Mouse (Mus musculus): ENCODE results near the gene Lin28a.

The Lin28a gene

DNA sequence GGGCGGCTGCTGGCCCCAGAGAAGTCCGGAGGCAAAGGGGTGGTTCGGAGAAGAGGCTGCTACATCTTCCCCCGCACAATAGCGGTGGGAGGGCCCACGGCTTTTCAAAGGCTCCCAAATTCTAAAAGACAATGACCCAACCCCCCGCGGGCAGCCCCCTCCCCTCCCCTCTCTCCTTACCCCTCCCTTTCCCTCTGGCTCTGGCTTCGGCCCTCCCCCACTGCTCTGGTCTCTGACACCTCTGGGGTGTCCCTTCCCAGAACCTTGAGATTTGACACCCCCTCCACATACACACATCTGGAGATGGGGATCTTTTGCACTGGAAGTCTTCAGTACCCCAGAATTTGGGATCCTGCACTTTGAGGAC lies at the start of gene Lin28a:
TSS of gene Lin28a (minus strand) at position 63 of the 367 bp plus-strand sequence.
- DNase-seq (ENCODE audit: low read depth in 2 of 2, low spot score in 2 of 2) = no peak

DNA sequence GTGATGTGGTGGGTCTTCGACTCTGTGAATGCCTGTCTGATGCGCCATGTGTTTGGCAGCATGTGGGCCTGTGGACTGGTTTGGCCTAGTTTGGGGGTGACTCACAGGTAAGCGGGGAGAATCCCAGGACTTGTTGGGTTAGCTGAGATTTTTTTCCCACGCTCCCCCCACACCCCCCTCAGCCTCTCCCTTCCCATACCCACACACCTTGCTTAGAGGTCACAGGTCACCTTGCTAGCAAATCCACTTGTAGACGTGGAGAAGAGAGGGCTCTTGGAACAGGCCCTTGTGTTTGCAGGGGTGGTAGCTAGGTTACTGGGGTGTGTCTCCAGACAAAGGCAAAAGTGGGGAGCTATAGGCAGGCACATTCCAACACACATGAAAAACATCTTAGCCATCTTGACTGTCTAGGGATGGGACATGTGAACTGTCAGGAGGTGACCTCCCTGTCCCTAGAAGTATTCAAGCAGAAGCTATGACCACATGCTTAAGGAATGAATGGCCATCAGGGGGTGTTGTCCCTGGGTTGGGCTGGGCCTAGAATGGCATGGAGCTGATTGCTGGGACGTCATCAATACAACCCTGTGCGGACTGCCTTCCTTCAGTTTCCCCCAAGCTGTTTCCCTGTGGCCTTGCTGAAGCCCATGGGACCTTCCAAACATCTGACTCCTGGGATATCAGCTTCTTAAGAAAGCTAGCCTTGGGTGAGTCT lies 49.3 kb upstream of the Lin28a start:
- DNase-seq (ENCODE audit: low read depth in 2 of 2, low spot score in 2 of 2) = no peak

DNA sequence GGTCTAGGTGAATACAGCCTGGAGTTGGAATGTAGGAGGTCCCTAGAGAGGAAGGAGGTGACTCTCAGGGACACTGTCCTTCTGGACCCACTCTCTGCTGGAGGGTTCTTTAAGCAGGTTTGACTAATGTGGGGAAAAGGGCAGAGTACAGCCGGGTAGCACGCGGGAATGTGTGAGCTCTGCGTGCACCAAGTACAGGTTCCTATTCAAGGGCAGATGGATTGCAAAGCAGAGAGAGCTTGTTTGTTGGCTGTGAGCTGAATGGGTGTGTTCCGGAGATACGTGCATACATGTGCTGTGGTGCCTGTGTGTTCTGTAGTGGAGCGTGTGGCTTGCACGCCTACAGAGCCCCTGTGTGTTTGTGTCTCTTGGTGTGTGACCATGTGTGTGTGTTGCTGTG lies 48.7 kb upstream of the Lin28a start:
- DNase-seq (ENCODE audit: low read depth in 2 of 2, low spot score in 2 of 2) = no peak

DNA sequence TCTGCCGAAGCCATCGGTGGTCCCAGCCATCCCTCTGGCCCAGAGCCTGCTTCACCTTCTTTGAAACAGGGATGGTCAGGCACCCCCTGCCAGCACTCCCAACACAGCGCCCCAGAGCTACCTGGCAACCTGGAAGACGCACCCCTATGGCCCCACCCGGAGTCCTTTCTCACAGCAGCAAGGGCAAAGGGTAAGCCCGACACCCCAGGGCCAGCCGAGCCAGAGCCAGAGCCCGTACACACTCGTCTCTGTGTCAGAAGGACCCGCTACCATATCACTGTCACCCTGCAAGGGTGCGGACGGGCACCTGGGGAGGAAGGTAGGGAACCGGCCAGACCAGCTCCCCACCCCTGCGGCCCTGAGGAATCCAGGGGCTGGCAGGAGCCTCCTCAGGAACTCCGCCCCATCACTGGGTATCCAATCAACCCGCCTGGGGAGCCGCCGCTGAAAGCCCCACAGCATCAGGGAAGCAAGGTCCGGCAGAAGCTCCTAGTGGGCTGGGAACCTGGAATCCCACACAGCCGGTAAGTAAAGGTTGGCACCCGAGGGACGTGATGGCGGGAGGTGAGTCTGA lies 46.9 kb upstream of the Lin28a start:
- DNase-seq (ENCODE audit: low read depth in 2 of 2, low spot score in 2 of 2) = no peak

DNA sequence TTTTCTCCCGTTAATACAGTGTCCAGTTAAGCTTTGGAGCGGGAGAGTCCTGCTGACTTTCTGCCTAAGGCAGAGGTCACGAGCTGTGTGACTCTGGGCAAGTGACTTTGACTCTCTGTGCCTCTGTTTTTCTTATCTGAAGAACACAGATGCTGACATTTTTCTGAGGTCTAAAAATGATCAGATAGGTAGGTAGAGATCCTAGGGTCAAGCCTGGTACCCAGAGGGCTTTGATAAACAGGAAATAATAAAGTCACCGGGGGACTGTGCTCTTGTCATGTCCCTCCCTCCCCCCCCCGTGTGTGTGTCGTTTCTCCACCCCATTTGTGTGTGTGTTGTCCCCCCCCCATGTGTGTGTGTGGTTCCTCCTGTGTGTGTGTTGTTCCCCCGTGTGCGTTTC lies 43.9 kb upstream of the Lin28a start:
- DNase-seq (ENCODE audit: low read depth in 2 of 2, low spot score in 2 of 2) = no peak

DNA sequence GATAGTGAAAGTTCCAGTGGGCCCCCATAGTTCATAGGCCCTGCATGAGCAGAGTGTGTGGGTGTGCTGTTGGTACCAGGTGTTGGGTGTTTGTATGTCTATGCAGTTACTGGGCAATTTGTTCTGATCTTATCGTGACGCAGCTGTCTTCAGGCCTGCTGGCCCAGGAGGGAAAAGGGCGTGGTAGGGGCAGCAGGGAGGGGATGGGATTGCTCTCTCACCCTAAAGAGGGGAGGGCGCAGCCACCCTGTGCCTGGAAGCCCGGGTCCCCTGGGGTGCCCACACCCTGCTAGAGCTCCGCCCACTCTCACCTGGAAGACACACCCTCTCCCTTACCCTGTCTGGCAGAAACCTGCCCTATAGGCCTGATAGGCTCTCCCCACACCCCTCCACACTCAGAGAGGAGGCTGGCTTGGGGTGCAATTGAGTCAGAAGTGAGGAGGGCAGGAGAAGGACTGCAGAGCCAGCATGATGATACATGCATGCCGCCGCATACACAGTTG lies 43.4 kb upstream of the Lin28a start:
- no peak for DNase-seq (ENCODE audit: low read depth in 2 of 2, low spot score in 2 of 2)

DNA sequence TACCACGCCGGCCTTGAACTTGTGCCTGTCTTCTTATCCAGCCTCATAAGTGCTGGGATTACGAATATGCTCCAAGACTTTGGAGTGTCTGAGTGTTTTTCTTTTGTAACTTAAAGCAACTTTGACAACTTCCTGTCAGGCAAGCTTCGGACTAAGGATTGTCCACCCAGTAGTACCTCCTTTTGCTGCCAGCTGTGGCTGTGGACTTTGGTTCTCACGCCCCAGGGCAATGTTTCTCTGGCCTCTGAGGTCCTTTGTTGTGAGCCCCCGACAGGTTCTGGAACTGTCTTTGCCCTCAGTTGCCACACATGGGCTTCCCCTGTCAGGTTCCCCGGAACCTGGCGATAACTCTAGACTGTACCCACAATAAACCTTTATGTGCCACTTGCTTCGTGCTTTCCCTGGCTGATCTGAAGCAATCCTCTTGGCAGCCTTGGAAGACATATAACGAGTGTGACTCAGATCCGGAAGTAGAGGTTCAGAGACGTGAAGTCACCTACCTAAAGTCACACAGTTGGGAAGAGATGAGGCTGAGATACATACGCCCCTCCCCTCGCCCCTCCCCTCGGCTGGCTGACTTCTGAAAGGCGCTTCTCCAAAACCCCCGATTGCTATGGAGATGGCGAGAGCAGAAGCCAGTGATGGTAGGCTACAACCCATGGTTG lies 42.7 kb upstream of the Lin28a start:
- peak in 1 of 2 experiments; percentile 49 for DNase-seq (ENCODE audit: low read depth in 2 of 2, low spot score in 2 of 2)

DNA sequence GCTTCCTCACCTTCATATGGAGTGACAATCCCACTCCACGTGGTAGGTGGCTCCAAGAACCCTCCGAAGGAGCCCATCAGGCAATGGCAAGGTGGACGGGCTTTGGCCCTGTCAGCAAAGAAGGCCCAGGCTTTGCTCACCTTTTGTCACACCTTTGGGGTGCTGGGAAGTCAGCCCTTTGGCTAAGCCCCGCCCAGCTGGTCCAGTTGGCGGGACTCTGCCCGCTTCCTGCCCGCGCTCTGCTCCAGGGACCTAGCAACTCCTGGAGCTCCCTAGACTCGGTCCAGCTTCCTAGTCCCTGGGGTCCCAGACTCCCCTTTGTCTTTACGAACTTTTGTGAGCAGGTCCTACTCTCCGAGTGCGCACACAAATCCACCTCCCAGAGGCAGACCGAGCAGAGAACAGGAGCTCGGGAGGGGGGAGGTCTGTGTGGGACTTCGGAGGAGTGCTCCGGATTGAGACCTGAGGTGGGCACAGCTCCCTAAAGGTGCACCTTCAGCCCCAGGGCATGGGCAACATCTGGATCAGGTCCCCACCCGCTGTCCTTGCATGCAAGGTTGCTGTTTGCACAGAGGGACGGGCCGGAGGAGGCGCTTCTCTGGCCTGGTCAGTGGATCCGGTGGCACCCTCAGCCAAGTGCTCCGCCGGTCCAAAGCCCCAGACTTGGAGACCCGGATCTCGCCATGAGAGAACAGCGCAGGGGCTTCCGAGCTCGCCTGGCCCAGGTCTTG lies 41.7 kb upstream of the Lin28a start, which contains the start of gene Crybg2:
TSS of gene Crybg2 (plus strand) at position 681 of the 731 bp plus-strand sequence.
- no peak for DNase-seq (ENCODE audit: low read depth in 2 of 2, low spot score in 2 of 2)

DNA sequence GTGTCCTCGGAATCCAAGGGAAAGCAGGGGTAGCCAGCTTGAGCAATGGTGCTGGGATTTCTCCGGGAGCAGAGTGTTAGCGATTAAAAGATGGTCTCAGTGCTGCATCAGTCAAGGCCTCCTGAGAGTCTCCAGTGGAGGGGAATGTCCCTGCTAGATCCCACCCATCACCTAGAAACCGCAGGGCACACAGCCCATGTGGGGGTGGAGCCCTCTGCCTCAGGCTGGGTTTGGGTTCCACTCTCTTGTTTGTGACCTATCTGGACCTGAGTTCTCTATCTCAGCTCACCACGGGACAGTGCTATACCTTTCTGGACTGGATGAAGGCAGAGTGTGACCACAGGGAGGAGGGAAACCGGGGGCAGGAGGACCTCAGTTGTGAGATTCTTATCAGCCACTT lies 40.3 kb upstream of the Lin28a start:
- DNase-seq (ENCODE audit: low read depth in 2 of 2, low spot score in 2 of 2) = peak in 1 of 2 experiments; percentile 25

DNA sequence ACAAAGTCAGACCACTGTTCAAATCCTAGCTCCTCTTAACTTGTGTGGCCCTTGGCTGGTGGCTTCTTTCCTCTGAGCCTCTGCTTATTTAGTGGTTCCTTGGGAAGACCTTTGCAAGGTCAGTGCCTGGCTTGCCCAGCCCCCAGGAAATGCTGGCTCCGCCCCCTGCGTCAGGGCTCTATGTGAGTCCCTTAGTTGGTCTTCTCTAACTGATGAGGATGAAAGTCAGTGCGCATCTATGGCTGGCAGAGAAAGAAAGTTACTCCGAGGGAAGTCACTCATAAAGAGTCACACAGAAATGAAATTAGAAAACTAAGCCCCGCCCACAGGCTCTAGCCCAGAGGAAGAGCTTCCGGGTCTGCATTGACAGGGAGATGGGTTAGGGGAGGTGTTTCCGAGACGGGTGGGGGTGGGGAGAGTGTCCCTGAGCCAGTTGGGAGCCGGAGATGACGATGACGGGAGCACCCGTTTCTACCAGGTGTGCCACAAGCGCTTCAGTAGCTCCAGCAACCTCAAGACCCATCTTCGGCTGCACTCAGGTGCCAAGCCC lies 39.6 kb upstream of the Lin28a start:
- peak in 1 of 2 experiments; percentile 24 for DNase-seq (ENCODE audit: low read depth in 2 of 2, low spot score in 2 of 2)

DNA sequence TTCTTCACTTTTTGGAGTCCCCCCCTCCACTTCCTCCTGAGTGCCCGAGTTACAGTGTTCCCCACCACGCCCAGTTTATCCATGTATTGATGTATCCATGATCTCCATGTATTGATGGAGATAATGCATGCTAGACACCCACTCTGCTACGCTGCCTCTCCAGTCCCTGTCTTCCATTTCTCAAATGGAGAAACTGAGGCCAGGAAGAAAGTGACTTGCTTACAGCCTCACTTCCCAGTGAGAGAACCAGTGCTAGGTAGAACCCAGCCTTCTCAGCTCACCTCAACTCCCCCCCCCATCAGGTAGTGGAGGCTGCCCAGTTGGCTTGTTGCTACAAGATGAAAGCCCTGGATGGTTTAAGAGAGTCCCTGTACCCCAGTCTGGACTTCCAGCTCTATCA lies 34.9 kb upstream of the Lin28a start, which contains the start of gene Zfp683:
TSS of gene Zfp683 (plus strand) at position 301 of the 400 bp plus-strand sequence.
- no peak for DNase-seq (ENCODE audit: low read depth in 2 of 2, low spot score in 2 of 2)

DNA sequence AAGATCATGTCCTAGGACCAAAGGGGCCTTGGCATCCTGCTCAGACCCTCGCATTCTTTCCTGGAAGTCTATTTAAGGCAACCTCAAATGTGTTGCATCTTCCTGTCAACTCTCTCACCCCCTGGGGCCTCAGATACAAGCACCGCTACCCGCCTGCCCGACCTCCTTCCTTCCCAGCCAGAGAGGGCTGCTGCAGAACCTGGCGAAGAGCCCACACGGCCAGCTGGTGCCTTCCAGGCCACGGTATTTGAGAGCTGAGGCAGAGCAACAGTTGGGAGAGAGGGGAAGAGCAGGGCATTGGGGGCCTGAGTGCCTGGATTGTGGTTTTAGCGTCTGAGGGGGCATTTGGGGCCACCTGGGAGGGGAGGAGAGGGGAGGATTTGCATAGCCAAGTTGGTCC lies 33.9 kb upstream of the Lin28a start:
- no peak for DNase-seq (ENCODE audit: low read depth in 2 of 2, low spot score in 2 of 2)

DNA sequence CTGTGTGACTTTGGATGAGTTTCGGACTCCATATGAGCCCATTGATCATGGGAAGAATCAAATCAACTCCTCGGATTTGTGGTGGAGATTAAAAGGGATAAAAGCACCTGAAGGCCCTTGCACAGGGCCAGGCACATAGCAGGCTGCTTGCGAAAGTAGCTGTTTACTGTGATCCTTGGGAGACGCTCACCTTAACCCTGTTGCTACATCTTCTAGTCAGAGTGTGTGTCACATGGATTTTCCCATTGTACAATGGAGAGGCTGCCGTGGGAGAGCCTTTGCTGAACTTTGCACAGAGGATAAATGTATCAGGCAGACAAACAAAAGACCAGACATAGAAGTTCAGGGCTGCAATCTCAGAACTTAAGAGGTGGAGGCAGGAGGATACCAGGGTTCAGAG lies 33.3 kb upstream of the Lin28a start:
- no peak for DNase-seq (ENCODE audit: low read depth in 2 of 2, low spot score in 2 of 2)

DNA sequence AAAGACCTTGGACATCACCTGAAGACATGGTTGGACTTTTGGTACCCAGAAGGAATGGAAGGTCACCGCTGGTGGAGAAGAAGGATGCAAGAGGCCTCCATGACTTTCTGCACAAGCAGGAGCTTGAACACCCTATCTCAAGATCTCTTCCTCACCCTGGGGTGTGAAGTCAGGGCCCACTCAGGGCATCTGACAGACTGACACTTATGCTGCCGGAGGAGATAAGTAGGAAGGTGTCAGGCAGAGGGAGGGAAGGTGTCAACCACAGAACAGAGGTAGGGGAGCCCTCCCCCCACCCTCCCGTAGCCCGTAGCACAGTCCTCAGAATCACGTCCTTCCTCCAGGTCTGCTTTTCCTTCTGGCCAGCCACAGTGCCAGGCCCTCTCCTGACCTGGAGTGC lies 29.0 kb upstream of the Lin28a start:
- DNase-seq (ENCODE audit: low read depth in 2 of 2, low spot score in 2 of 2) = no peak

DNA sequence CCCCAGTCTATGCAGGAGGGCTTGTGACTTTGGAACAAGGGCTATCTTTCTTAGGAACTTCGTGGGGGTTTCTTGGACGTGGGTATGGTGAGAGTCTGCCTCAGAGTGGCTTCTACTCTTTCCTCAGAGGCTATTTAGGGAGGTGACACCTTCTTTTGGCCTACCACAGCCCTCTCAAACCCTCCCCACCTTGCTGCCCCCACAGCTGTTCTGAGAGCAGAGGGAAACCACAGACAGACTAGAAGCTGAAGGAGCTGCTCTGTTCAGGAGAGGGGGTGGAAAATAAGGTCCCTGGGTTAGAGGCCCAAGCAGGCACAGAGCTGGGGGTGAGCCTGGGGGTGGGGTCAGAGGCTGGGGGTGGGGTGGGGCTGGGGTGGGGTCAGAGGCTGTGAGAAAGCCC lies 24.4 kb upstream of the Lin28a start:
- DNase-seq (ENCODE audit: low read depth in 2 of 2, low spot score in 2 of 2) = peak in 1 of 2 experiments; percentile 23

DNA sequence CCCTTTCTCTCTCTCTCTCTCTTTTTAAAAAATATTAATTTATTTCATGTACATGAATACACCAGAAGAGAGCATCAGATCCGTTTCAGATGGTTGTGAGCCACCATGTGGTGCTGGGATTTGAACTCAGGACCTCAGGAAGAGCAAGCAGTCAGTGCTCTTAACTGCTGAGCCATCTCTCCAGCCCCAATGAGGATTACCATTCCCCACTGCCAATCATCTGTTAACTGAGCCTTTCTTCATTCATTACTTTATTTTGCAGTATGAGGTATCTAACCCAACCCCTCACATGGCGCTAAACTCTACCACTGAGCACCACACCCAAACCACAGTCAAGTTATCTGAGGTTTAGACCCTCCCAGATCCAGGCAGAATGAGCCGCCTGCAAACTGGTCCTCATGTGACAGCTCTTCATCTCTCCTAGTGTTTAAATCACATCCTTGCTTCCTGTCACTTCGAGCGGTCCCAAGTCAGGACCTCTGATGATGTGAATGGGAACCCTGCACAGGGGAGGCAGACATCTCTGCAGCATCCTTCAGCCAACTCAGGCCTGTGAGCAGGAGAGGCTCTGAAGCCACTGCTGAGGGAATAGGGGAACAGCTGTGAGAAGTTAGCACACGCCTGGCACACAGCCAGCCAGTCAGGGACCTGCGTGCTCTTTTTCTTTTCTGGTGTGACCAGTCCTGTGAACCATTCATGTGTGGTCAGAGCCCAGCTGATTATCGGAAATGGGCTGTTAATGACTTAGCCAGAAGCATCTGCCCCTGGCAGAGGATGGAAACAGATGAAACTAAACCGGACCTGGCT lies 22.9 kb upstream of the Lin28a start:
- peak; percentile 30 to 47 for DNase-seq (ENCODE audit: low read depth in 2 of 2, low spot score in 2 of 2)

DNA sequence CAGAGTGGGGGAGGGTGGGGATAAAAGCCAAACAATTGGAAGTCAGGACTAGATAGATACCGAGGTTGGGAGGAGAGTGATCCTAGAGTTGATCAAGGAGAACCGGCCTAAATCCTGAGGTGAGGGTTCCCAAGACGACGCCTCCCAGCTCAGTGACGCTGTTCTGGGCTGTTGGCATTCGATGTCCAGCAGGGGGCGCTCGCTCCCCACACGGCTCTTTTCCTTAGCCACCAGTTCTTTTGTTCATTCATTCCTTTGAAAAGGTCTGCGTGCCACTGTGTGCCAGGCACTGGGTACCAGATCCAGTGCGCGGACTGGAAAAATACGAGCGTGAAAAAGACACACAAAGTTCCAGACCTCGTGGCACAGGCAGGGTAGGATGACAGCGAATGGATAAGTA lies 17.3 kb upstream of the Lin28a start:
- peak; percentile 79 to 80 for DNase-seq (ENCODE audit: low read depth in 2 of 2, low spot score in 2 of 2)

DNA sequence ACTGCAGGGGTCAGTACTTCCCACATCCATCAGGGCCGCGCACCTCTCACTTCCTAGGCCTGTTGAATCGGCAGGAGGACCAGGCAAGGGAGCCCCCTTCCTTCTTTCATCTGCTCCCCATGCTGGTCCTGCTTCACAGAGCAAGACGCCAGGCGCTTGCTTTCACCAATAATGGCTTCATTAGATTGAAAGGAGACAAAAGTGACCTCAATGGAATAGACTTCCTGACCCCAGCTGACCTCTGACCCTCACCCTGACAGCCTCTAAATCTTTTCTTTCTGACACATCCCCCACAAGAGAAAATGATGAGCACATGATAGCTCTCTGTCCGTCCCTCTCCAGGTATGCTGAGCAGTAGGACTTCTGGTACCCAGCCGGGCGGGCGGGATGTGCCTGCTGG lies 7.2 kb upstream of the Lin28a start:
- no peak for DNase-seq (ENCODE audit: low read depth in 2 of 2, low spot score in 2 of 2)

DNA sequence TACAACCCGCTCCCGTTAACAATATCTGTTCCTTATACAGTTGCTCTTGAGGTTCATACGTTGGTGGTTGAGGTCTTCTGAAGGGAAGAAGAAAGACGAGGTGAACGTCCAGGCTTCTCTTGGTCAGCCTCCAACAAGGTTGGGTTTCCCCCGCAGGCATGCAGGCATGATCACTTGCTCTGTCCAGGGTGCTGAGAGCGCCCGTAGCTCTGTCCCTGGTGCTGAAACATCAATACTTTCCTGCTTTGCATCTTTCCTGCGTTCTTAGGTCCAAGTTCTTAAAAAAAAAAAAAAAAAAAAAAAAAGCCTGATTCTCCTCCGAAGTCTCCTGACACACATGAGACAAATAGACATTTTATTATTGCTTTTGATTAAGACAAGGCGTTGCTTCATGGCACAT lies 2.0 kb upstream of the Lin28a start:
- DNase-seq (ENCODE audit: low read depth in 2 of 2, low spot score in 2 of 2) = peak in 1 of 2 experiments; percentile 41

DNA sequence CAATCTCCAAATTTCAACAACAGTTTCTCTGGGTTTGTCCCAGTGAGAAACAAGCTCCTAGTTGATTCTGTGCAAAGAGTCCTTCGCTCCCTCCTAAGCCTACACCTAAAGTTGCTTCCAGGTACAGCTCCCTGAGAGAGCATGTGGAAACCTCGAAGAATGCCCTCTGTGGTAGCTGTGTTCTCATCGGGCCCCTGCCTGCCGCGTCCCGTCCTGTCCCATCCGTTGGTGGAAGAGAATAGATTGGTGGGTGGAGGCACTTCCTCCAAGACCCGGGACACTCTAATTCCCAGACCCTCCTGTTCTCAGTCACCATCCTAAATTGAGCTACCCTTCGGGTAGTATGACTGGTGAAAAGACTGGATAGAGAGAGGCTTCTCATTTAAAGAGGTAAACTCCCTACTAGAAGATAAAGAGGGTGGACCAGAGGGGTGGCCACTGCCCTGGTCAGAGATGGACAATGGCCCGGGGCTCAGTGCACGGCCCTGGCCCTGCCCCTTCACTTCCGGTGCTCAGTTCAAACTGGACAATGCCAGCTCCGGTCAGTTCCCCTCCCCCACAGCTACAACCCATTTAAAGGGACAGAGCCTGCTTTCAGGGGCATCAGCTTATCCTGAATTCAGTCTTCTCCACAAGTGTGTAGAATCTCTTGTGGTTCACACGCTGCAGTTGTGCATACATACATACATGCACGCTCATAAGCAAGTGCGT lies 1.2 kb upstream of the Lin28a start:
- DNase-seq (ENCODE audit: low read depth in 2 of 2, low spot score in 2 of 2) = no peak
